26 mouse cellular contexts compared by ENCODE assay signal in genomic region chr2:49366878-49367545, GRCm38 (mm10).
DNase-seq lines count a peak whose midpoint lies in the region; ATAC-seq and TF ChIP-seq lines count a peak whose summit lies in the region.
"Had no signal": no experiment of that assay in that cellular context is flagged by ENCODE, and none has a peak within 500 bp of the region (broad histone marks: within the 10 kb centered on the region; RNA-seq: fewer than 3 reads in every experiment).

No protein-coding gene starts in this region.

- 81% methylated on average over 14 of the region's 14 CpGs for WGBS in heart, embryonic 14.5 days
- WGBS in heart, embryonic 10.5 days = 78% methylated on average over 14 of the region's 14 CpGs
- WGBS in intestine, embryonic 16.5 days = 74% methylated on average over 14 of the region's 14 CpGs

- no peaks in the 10 kb centered on the region for H3K36me3 ChIP-seq in heart, embryonic 14.5 days (ENCODE audit: control insufficient read depth, insufficient read depth, low read length)
- no peaks in the 10 kb centered on the region for H3K36me3 ChIP-seq in heart, embryonic 10.5 days
- H3K36me3 ChIP-seq in E14TG2a.4 (ENCODE audit: insufficient read depth, low read length) = no peaks in the 10 kb centered on the region
- no peaks in the 10 kb centered on the region for H3K36me3 ChIP-seq in intestine, embryonic 16.5 days (ENCODE audit: control insufficient read depth, insufficient read depth, low read length)
- H3K36me3 ChIP-seq: G1E; limb, embryonic 10.5 days; limb, embryonic 15.5 days; liver, embryonic 13.5 days had no signal

- H3K4me2 ChIP-seq in heart, embryonic 14.5 days (ENCODE audit: low read length) = peak overlapping the region; percentile 50
- no peak overlapping the region for H3K4me2 ChIP-seq in intestine, embryonic 16.5 days (ENCODE audit: low read depth, low read length)
- H3K4me2 ChIP-seq: forebrain, embryonic 13.5 days; hindbrain, embryonic 14.5 days; limb, embryonic 15.5 days; liver, embryonic 13.5 days had no signal

- no peak for ATAC-seq in heart, embryonic 14.5 days (ENCODE audit: insufficient number of reproducible peaks, insufficient read depth, low FRiP score, low read depth)
- ATAC-seq in intestine, embryonic 16.5 days = peak; percentile 95
- ATAC-seq: forebrain, embryonic 13.5 days; lung, postnatal 0 days had no signal

- no peaks in the 10 kb centered on the region for H3K27me3 ChIP-seq in heart, embryonic 14.5 days (ENCODE audit: control insufficient read depth, insufficient read depth, low read length)
- H3K27me3 ChIP-seq in heart, embryonic 10.5 days (ENCODE audit: insufficient read depth, poor library complexity, severe bottlenecking) = no peaks in the 10 kb centered on the region
- H3K27me3 ChIP-seq in E14TG2a.4 (ENCODE audit: insufficient read depth, low read length) = no peaks in the 10 kb centered on the region
- H3K27me3 ChIP-seq in intestine, embryonic 16.5 days (replicated peaks; ENCODE audit: control insufficient read depth, insufficient read depth, low read length) = no peaks in the 10 kb centered on the region
- H3K27me3 ChIP-seq: forebrain, embryonic 13.5 days; limb, embryonic 15.5 days; liver, embryonic 13.5 days had no signal

- no peak overlapping the region for H3K27ac ChIP-seq in heart, embryonic 14.5 days (replicated peaks in 1 of 2; ENCODE audit: control insufficient read depth in 1 of 2, insufficient read depth in 1 of 2, low read depth in 2 of 2, low read length in 2 of 2)
- H3K27ac ChIP-seq in heart, embryonic 10.5 days = no peak overlapping the region
- H3K27ac ChIP-seq in intestine, embryonic 16.5 days (ENCODE audit: low read length) = no peak overlapping the region
- H3K27ac ChIP-seq: forebrain, embryonic 13.5 days; hindbrain, embryonic 14.5 days; kidney, postnatal 0 days; limb, embryonic 10.5 days; limb, embryonic 15.5 days; liver, embryonic 13.5 days; macrophage had no signal

- H3K4me3 ChIP-seq in heart, embryonic 14.5 days (ENCODE audit: control insufficient read depth in 1 of 2, insufficient read depth in 1 of 2, low read depth in 1 of 2, low read length in 2 of 2) = no peak overlapping the region
- no peak overlapping the region for H3K4me3 ChIP-seq in heart, embryonic 10.5 days
- 0 out of 2 replicates have a peak overlapping the region, but pooled peaks have one; percentile 17 for H3K4me3 ChIP-seq in E14TG2a.4 (replicated peaks; ENCODE audit: low read length)
- peak overlapping the region; percentile 27 for H3K4me3 ChIP-seq in intestine, embryonic 16.5 days (ENCODE audit: low read length)
- H3K4me3 ChIP-seq: forebrain, embryonic 13.5 days; limb, embryonic 10.5 days; limb, embryonic 15.5 days; liver, embryonic 13.5 days had no signal

- no peaks in the 10 kb centered on the region for H3K9me3 ChIP-seq in heart, embryonic 14.5 days (ENCODE audit: control insufficient read depth, low read length)
- H3K9me3 ChIP-seq in heart, embryonic 10.5 days = no peaks in the 10 kb centered on the region
- H3K9me3 ChIP-seq in E14TG2a.4 (ENCODE audit: low read length) = no peaks in the 10 kb centered on the region
- no peaks in the 10 kb centered on the region for H3K9me3 ChIP-seq in intestine, embryonic 16.5 days (ENCODE audit: control insufficient read depth, low read length)
- H3K9me3 ChIP-seq: forebrain, embryonic 13.5 days; G1E; limb, embryonic 10.5 days; limb, embryonic 15.5 days; liver, embryonic 13.5 days had no signal

- no peak for TF ChIP-seq CTCF in E14TG2a.4 (conservative IDR thresholded peaks at IDR 0.05; ENCODE audit: low read length)

- DNase-seq in heart, embryonic 10.5 days (ENCODE audit: low spot score) = no peak
- peak; percentile 85 for DNase-seq in yolk sac, embryonic 10.5 days (ENCODE audit: low spot score)
- DNase-seq in thymus, postnatal 10 days (ENCODE audit: low spot score in 2 of 2) = no peak
- DNase-seq: B cell, adult 2 months; cerebellum, adult 8-10 months; cerebellum, postnatal 36 days; gastrocnemius, postnatal 14 days; kidney, adult 2 months; kidney, postnatal 4 days; layer of hippocampus, adult 9-11 months; liver, embryonic 13.5 days; lung, adult 18-20 months; midbrain, embryonic 14.5 days; thymus, adult 2 months; thymus, postnatal 4 days had no signal

- H3K4me1 ChIP-seq in heart, embryonic 14.5 days (ENCODE audit: control insufficient read depth in 2 of 2, insufficient read depth in 2 of 2, low read length in 2 of 2) = peaks cover 7 to 15% of the 10 kb centered on the region in 2 experiments
- H3K4me1 ChIP-seq in heart, embryonic 10.5 days = peaks cover 23% of the 10 kb centered on the region
- peaks cover 76% of the 10 kb centered on the region for H3K4me1 ChIP-seq in E14TG2a.4 (replicated peaks; ENCODE audit: low read depth, low read length)
- H3K4me1 ChIP-seq in intestine, embryonic 16.5 days (ENCODE audit: control insufficient read depth, insufficient read depth, low read length) = no peaks in the 10 kb centered on the region
- H3K4me1 ChIP-seq: forebrain, embryonic 13.5 days; liver, embryonic 13.5 days had no signal

- no peak overlapping the region for H3K9ac ChIP-seq in heart, embryonic 14.5 days (ENCODE audit: low read length)
- H3K9ac ChIP-seq in intestine, embryonic 16.5 days (ENCODE audit: low read depth, low read length) = no peak overlapping the region
- H3K9ac ChIP-seq: forebrain, embryonic 13.5 days; hindbrain, embryonic 14.5 days; limb, embryonic 15.5 days; liver, embryonic 13.5 days had no signal

Comparison
In these comparisons a context has a peak if more than half of its experiments do, and no peak if none do; other contexts are left out.
1. H3K4me3 ChIP-seq: peak in E14TG2a.4 (single experiment) and intestine, embryonic 16.5 days (single experiment); none in heart, embryonic 14.5 days (0 of 2) and heart, embryonic 10.5 days (single experiment).